Mouse (Mus musculus): ENCODE measurements around the gene Lypd6b.

GRCm38 (mm10) chr2:49860219-49860962 lies 72.9 kb downstream of the Lypd6b start:
- no peak for TF ChIP-seq CTCF (IDR thresholded peaks at IDR 0.05; ENCODE audit: borderline replicate concordance, extremely low read depth, insufficient read depth, insufficient read length)
- TF ChIP-seq POLR2A (IDR thresholded peaks at IDR 0.05; ENCODE audit: borderline replicate concordance, extremely low read depth, insufficient read depth, insufficient read length, poor library complexity, severe bottlenecking), result no peak
